Comparison of ENCODE assay signal across 8 mouse cellular contexts in genomic region chr11:20741201-20742100, GRCm38 (mm10). TPM values are rescaled to one million over a fixed set of nuclear protein-coding genes. Genes with fewer than 3 reads are reported as not detected.
DNase-seq lines count a peak whose midpoint lies in the region; ATAC-seq lines count a peak whose summit lies in the region.

Aftph (minus strand) TSS chr11:20741589.

- peak; percentile 97 for ATAC-seq in heart, embryonic 13.5 days (ENCODE audit: extremely low read depth, insufficient number of reproducible peaks, low FRiP score, low TSS enrichment)
- peak; percentile 98 for ATAC-seq in liver, embryonic 12.5 days
- ATAC-seq in stomach, embryonic 15.5 days (ENCODE audit: insufficient read depth, low FRiP score, low read depth) = peak; percentile 99

- no peaks in the 10 kb centered on the region for H3K9me3 ChIP-seq in heart, embryonic 13.5 days
- no peaks in the 10 kb centered on the region for H3K9me3 ChIP-seq in liver, embryonic 12.5 days (replicated peaks)
- no peaks in the 10 kb centered on the region for H3K9me3 ChIP-seq in stomach, embryonic 15.5 days

- H3K36me3 ChIP-seq in heart, embryonic 13.5 days = no peaks in the 10 kb centered on the region
- peaks cover 3% of the 10 kb centered on the region for H3K36me3 ChIP-seq in liver, embryonic 12.5 days
- H3K36me3 ChIP-seq in stomach, embryonic 15.5 days = no peaks in the 10 kb centered on the region

- no peaks in the 10 kb centered on the region for H3K4me1 ChIP-seq in brown adipose tissue, adult 24 weeks (ENCODE audit: control insufficient read depth, insufficient read depth, insufficient read length, low read length)
- H3K4me1 ChIP-seq in heart, embryonic 13.5 days = 0 out of 2 replicates have a peak, but pooled peaks cover 10% of the 10 kb centered on the region
- H3K4me1 ChIP-seq in liver, embryonic 12.5 days = peaks cover 13% of the 10 kb centered on the region
- 0 out of 2 replicates have a peak, but pooled peaks cover 2% of the 10 kb centered on the region for H3K4me1 ChIP-seq in stomach, embryonic 15.5 days

- no peaks in the 10 kb centered on the region for H3K27me3 ChIP-seq in heart, embryonic 13.5 days (replicated peaks)
- H3K27me3 ChIP-seq in liver, embryonic 12.5 days (replicated peaks) = no peaks in the 10 kb centered on the region
- H3K27me3 ChIP-seq in stomach, embryonic 15.5 days (replicated peaks) = no peaks in the 10 kb centered on the region

- H3K9ac ChIP-seq in heart, embryonic 13.5 days = peak within 1 kb of the TSS; percentile 90
- peak within 1 kb of the TSS; percentile 96 for H3K9ac ChIP-seq in liver, embryonic 12.5 days
- peak within 1 kb of the TSS; percentile 84 for H3K9ac ChIP-seq in stomach, embryonic 15.5 days

- H3K4me3 ChIP-seq in brown adipose tissue, adult 24 weeks (ENCODE audit: insufficient read depth, low read depth, low read length) = peak within 1 kb of the TSS; percentile 92
- peak within 1 kb of the TSS; percentile 81 for H3K4me3 ChIP-seq in heart, embryonic 13.5 days
- H3K4me3 ChIP-seq in liver, embryonic 12.5 days = peak within 1 kb of the TSS; percentile 93
- peak within 1 kb of the TSS; percentile 100 for H3K4me3 ChIP-seq in stomach, embryonic 15.5 days (replicated peaks)

- DNase-seq in CD4-positive, CD25-positive, alpha-beta regulatory T cell, adult 2 months (ENCODE audit: low read depth, low spot score) = peak; percentile 99
- DNase-seq in fat pad, adult 2 months (ENCODE audit: extremely low read depth, low read depth, low spot score) = peak; percentile 52
- DNase-seq in kidney, postnatal 10 days = peak; percentile 100
- peak; percentile 96 to 98 for DNase-seq in natural killer cell, adult 2 months (ENCODE audit: low spot score in 2 of 2)

- under 1% methylated on average over 52 of the region's 81 CpGs for WGBS in heart, embryonic 13.5 days
- WGBS in liver, embryonic 12.5 days (ENCODE audit: insufficient replicate concordance) = 0% methylated on average over 50 of the region's 81 CpGs
- under 1% methylated on average over 55 of the region's 81 CpGs for WGBS in stomach, embryonic 15.5 days

- H3K27ac ChIP-seq in brown adipose tissue, adult 24 weeks (replicated peaks; ENCODE audit: low read depth, low read length) = peak within 1 kb of the TSS; percentile 92
- peak within 1 kb of the TSS; percentile 97 for H3K27ac ChIP-seq in heart, embryonic 13.5 days (replicated peaks)
- H3K27ac ChIP-seq in liver, embryonic 12.5 days = peak within 1 kb of the TSS; percentile 97
- peak within 1 kb of the TSS; percentile 97 for H3K27ac ChIP-seq in stomach, embryonic 15.5 days

- peak within 1 kb of the TSS; percentile 91 for H3K4me2 ChIP-seq in heart, embryonic 13.5 days
- peak within 1 kb of the TSS; percentile 91 for H3K4me2 ChIP-seq in liver, embryonic 12.5 days
- H3K4me2 ChIP-seq in stomach, embryonic 15.5 days = peak within 1 kb of the TSS; percentile 82

RNA-seq across cellular contexts. Expression of gene Aftph, which starts in this region (rescaled TPM):
- 18.5 and 25.4 TPM in 2 replicates for polyA plus RNA-seq in brown adipose tissue, adult 24 weeks (2012; ENCODE audit: insufficient read depth, insufficient read length, missing spikeins)
- 9.5 TPM in 2 replicates for polyA plus RNA-seq in heart, embryonic 13.5 days (2015; fragmentation: Nextera tagmentation; extraction: Ambion mirVana)
- 17.2 and 17.4 TPM in 2 replicates for polyA plus RNA-seq in liver, embryonic 12.5 days (2016; fragmentation: Nextera tagmentation; extraction: Ambion mirVana)
- polyA plus RNA-seq in stomach, embryonic 15.5 days (2015; fragmentation: Nextera tagmentation; extraction: Ambion mirVana) = 22.8 and 23.2 TPM in 2 replicates

Comparison
In these comparisons a context has a peak if more than half of its experiments do, and no peak if none do; other contexts are left out.
1. Peak in every context shown above with its lines: DNase-seq, ATAC-seq, H3K4me3 ChIP-seq and H3K27ac ChIP-seq.